Mouse (Mus musculus) heart, embryonic 14.5 days (tissue): Measurements from ENCODE around the gene Dennd2a. TPM values are rescaled to one million over a fixed set of nuclear protein-coding genes. Genes with fewer than 3 reads are reported as not detected.
"Not testable (repeated sequence)": the region's sequence is repeated elsewhere in the genome, so short reads cannot be mapped to it uniquely, and the experiment has no call there.

Experiments used
- ATAC-seq: fragments of 200-750 bp; cut with Nextera tagmentation; 2 replicates; pipeline ENCODE4 v1.8.0; 2017; ENCODE audit warnings: low read depth, moderate TSS enrichment; ENCODE audit not compliant: insufficient number of reproducible peaks, insufficient read depth, low FRiP score
- H3K27ac ChIP-seq, 2 experiments: fragments of 200-500 bp in 1 of 2; fragments of 300-500 bp in 1 of 2; sonication (generic) in 1 of 2; replicated peaks in 1 of 2; 2 replicates each; pipeline ENCODE4 v1.5.1; 2012 to 2014; ENCODE audit warnings: low read depth in 2 of 2, low read length in 2 of 2, control low read depth in 1 of 2, mild to moderate bottlenecking in 1 of 2, mixed read lengths in 1 of 2; ENCODE audit not compliant: control insufficient read depth in 1 of 2, insufficient read depth in 1 of 2
- H3K27me3 ChIP-seq: fragments of 300-500 bp; sonication (generic); 2 replicates; pipeline ENCODE4 v1.6.1; 2014; ENCODE audit warnings: mild to moderate bottlenecking, low read length, control low read depth; ENCODE audit not compliant: control insufficient read depth, insufficient read depth
- H3K36me3 ChIP-seq: fragments of 300-500 bp; sonication (generic); 2 replicates; pipeline ENCODE4 v1.6.1; 2014; ENCODE audit warnings: mild to moderate bottlenecking, control low read depth, low read length, mixed read lengths; ENCODE audit not compliant: control insufficient read depth, insufficient read depth
- H3K4me1 ChIP-seq, 2 experiments: fragments of 200-500 bp in 1 of 2; fragments of 300-500 bp in 1 of 2; sonication (generic) in 1 of 2; 2 replicates each; pipeline ENCODE4 v1.6.1; 2012 to 2014; ENCODE audit warnings: low read length in 2 of 2, control low read depth in 1 of 2, mixed read lengths in 1 of 2; ENCODE audit not compliant: control insufficient read depth in 2 of 2, insufficient read depth in 2 of 2
- H3K4me2 ChIP-seq: fragments of 300-500 bp; sonication (generic); 2 replicates; pipeline ENCODE4 v1.6.1; 2014; ENCODE audit warnings: mild to moderate bottlenecking, low read length
- H3K4me3 ChIP-seq, 2 experiments: fragments of 200-500 bp in 1 of 2; fragments of 300-500 bp in 1 of 2; sonication (generic) in 1 of 2; 2 replicates each; pipeline ENCODE4 v1.5.1; 2012 to 2014; ENCODE audit warnings: low read length in 2 of 2, mild to moderate bottlenecking in 2 of 2, control low read depth in 1 of 2, low read depth in 1 of 2, moderate library complexity in 1 of 2; ENCODE audit not compliant: control insufficient read depth in 1 of 2, insufficient read depth in 1 of 2
- H3K9ac ChIP-seq: fragments of 300-500 bp; sonication (generic); 2 replicates; pipeline ENCODE4 v1.6.1; 2014; ENCODE audit warnings: mild to moderate bottlenecking, low read length
- H3K9me3 ChIP-seq: fragments of 300-500 bp; sonication (generic); 2 replicates; pipeline ENCODE4 v1.6.1; 2016; ENCODE audit warnings: low read length, control low read depth; ENCODE audit not compliant: control insufficient read depth
- WGBS: fragments of 180-500 bp; shearing (Covaris S2); extraction: QIAGEN DNeasy Blood & Tissue Kit; methylation state at CpG from one replicate; pipeline ENCODE4 v1.1.7; 2014; 5-methylcytosine and 5-hydroxymethylcytosine counted together
- polyA plus RNA-seq: library from polyadenylated mRNA; unstranded; fragments of >200 nt; fragmentation: Nextera tagmentation; extraction: Ambion mirVana; gene quantifications from 2 replicates; pipeline ENCODE4 v1.2.1, GENCODE M21; 2014

The Dennd2a gene
- polyA plus RNA-seq, 1 experiment from 2014 or later: 18.8 TPM

- 59% methylated on average over 2 of the region's 2 CpGs for WGBS
- Histone ChIP-seq H3K27ac (no peak overlapping the region), H3K4me2 (no peak overlapping the region), H3K4me3 (no peak overlapping the region), H3K9me3 (no peaks in the 10 kb centered on the region), H3K4me1 (no peaks in the 10 kb centered on the region; a peak in 1 of 4 replicates), H3K27me3 (no peaks in the 10 kb centered on the region; the same call in 1 of the 2 replicates), H3K36me3 (no peaks in the 10 kb centered on the region), H3K9ac (no peak overlapping the region)
- no peak for ATAC-seq
Observed at GRCm38 (mm10) chr6:39425181-39425580, 132.5 kb downstream of the Dennd2a start.

- Histone ChIP-seq H3K36me3 (no peaks in the 10 kb centered on the region), H3K4me3 (no peak overlapping the region), H3K4me2 (no peak overlapping the region), H3K27ac (no peak overlapping the region), H3K9me3 (no peaks in the 10 kb centered on the region), H3K27me3 (no peaks in the 10 kb centered on the region; the same call in 1 of the 2 replicates), H3K4me1 (peaks cover 2 to 5% of the 10 kb centered on the region in 2 experiments; a peak in 2 of 4 replicates), H3K9ac (no peak overlapping the region)
- WGBS: 75% methylated on average over 7 of the region's 7 CpGs
- ATAC-seq: no peak
Observed at GRCm38 (mm10) chr6:39423686-39424085, 134.0 kb downstream of the Dennd2a start.

- H3K36me3 ChIP-seq: no peaks in the 10 kb centered on the region
- H3K9ac ChIP-seq: no peak overlapping the region
- 41% methylated on average over 6 of the region's 6 CpGs for WGBS
- H3K27me3 ChIP-seq: peaks cover 3% of the 10 kb centered on the region; the same call in 1 of the 2 replicates
- no peak for ATAC-seq
- peaks cover 2 to 5% of the 10 kb centered on the region in 2 experiments; a peak in 2 of 4 replicates for H3K4me1 ChIP-seq
- no peak overlapping the region for H3K27ac ChIP-seq
- H3K9me3 ChIP-seq: no peaks in the 10 kb centered on the region
- no peak overlapping the region for H3K4me2 ChIP-seq
- H3K4me3 ChIP-seq: no peak overlapping the region
Observed at GRCm38 (mm10) chr6:39423130-39423551, 134.5 kb downstream of the Dennd2a start.

GRCm38 (mm10) chr6:39420867-39421266, 136.8 kb downstream of the Dennd2a start:
- no peak for ATAC-seq
- Histone ChIP-seq H3K27me3 (peaks cover 5% of the 10 kb centered on the region; the same call in 1 of the 2 replicates), H3K9ac (no peak overlapping the region), H3K36me3 (no peaks in the 10 kb centered on the region), H3K27ac (no peak overlapping the region), H3K4me1 (peaks cover 2 to 5% of the 10 kb centered on the region in 2 experiments; a peak in 2 of 4 replicates), H3K4me3 (no peak overlapping the region), H3K4me2 (no peak overlapping the region), H3K9me3 (no peaks in the 10 kb centered on the region)
- 43% methylated on average over 4 of the region's 4 CpGs for WGBS

- no peaks in the 10 kb centered on the region for H3K9me3 ChIP-seq
- WGBS: under 1% methylated on average over 45 of the region's 82 CpGs
- H3K27ac ChIP-seq: peak within 1 kb of the TSS in 1 of 2 experiments; percentile 35; a peak in 1 of 4 replicates
- H3K4me1 ChIP-seq: peaks cover 2 to 5% of the 10 kb centered on the region in 2 experiments; a peak in 2 of 4 replicates
- no peaks in the 10 kb centered on the region for H3K36me3 ChIP-seq
- H3K4me3 ChIP-seq: peak within 1 kb of the TSS; percentile 65 to 78
- H3K4me2 ChIP-seq: peak within 1 kb of the TSS; percentile 81
- H3K27me3 ChIP-seq: peaks cover 5% of the 10 kb centered on the region; the same call in 1 of the 2 replicates
- ATAC-seq: peak; percentile 84
- H3K9ac ChIP-seq: peak within 1 kb of the TSS; percentile 78
Observed at GRCm38 (mm10) chr6:39419851-39420721, 137.6 kb downstream of the Dennd2a start, which contains the start of gene Mkrn1. TSS of gene Mkrn1 (minus strand) at chr6:39420462.

- Histone ChIP-seq H3K27me3 (peaks cover 5% of the 10 kb centered on the region; the same call in 1 of the 2 replicates), H3K4me2 (peak overlapping the region; percentile 81), H3K9ac (peak overlapping the region; percentile 78), H3K4me3 (peak overlapping the region; percentile 65 to 78), H3K4me1 (peaks cover 2 to 9% of the 10 kb centered on the region in 2 experiments; a peak in 2 of 4 replicates), H3K9me3 (no peaks in the 10 kb centered on the region), H3K36me3 (no peaks in the 10 kb centered on the region), H3K27ac (peak overlapping the region in 1 of 2 experiments; percentile 35; a peak in 1 of 4 replicates)
- ATAC-seq: 0 out of 2 replicates have a peak, but pooled peaks have one; percentile 1
- WGBS: under 1% methylated on average over 39 of the region's 43 CpGs
Observed at GRCm38 (mm10) chr6:39419386-39419850, 138.2 kb downstream of the Dennd2a start.

GRCm38 (mm10) chr6:39416654-39417053, 141.0 kb downstream of the Dennd2a start:
- H3K4me3 ChIP-seq, H3K4me2 ChIP-seq, H3K9me3 ChIP-seq, H3K27ac ChIP-seq, H3K9ac ChIP-seq, ATAC-seq, H3K27me3 ChIP-seq, H3K4me1 ChIP-seq, H3K36me3 ChIP-seq: not testable (repeated sequence)
